24 mouse cellular contexts compared by ENCODE assay signal in the genomic region with DNA sequence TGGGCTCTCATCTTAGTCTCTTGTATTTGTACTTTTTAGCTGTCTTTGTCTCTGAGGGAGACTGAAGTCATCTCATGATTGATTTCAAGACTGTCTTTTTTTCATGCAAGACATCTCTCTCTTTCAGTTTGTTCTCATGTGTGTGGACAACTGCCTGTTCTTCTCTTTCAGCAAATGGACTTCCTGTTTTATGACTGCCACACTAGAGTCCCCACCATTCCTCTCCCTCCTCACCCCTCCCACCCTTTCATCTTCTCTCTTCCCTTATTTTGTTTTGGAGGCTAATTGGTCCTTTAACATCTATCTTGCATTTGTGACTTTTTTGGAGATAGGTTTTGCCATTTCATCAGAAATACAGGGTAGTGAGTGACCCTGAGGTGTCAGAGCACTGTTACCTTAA.
"Had no signal": no experiment of that assay in that cellular context is flagged by ENCODE, and none has a peak within 500 bp of the region (broad histone marks: within the 10 kb centered on the region; RNA-seq: fewer than 3 reads in every experiment).

No protein-coding gene starts in this region.

- H3K27ac ChIP-seq: gastrocnemius, adult 2 months; heart, adult 2 months; heart, embryonic 13.5 days; heart, embryonic 15.5 days; hindbrain, embryonic 13.5 days; intestine, embryonic 15.5 days; limb, embryonic 13.5 days; limb, embryonic 15.5 days; liver, embryonic 12.5 days had no signal

- H3K9ac ChIP-seq: heart, embryonic 13.5 days; heart, embryonic 15.5 days; hindbrain, embryonic 13.5 days; intestine, embryonic 15.5 days; limb, embryonic 13.5 days; limb, embryonic 15.5 days; liver, embryonic 12.5 days had no signal

- H3K36me3 ChIP-seq: heart, embryonic 13.5 days; heart, embryonic 15.5 days; hindbrain, embryonic 13.5 days; intestine, embryonic 15.5 days; limb, embryonic 13.5 days; limb, embryonic 15.5 days; liver, embryonic 12.5 days had no signal

- H3K9me3 ChIP-seq: heart, embryonic 13.5 days; heart, embryonic 15.5 days; hindbrain, embryonic 13.5 days; intestine, embryonic 15.5 days; limb, embryonic 13.5 days; limb, embryonic 15.5 days; liver, embryonic 12.5 days had no signal

- H3K4me2 ChIP-seq: heart, embryonic 11.5 days; heart, embryonic 13.5 days; heart, embryonic 15.5 days; hindbrain, embryonic 13.5 days; intestine, embryonic 15.5 days; limb, embryonic 13.5 days; limb, embryonic 15.5 days; liver, embryonic 12.5 days had no signal

- H3K27me3 ChIP-seq: heart, embryonic 15.5 days; hindbrain, embryonic 13.5 days; intestine, embryonic 15.5 days; limb, embryonic 13.5 days; limb, embryonic 15.5 days; liver, embryonic 12.5 days had no signal

- H3K4me3 ChIP-seq: gastrocnemius, adult 2 months; heart, adult 2 months; heart, embryonic 13.5 days; heart, embryonic 15.5 days; hindbrain, embryonic 13.5 days; intestine, embryonic 15.5 days; limb, embryonic 13.5 days; limb, embryonic 15.5 days; liver, embryonic 12.5 days had no signal

- ATAC-seq: hindbrain, embryonic 16.5 days; inflammation-experienced regulatory T-cells, adult 6 months; intestine, embryonic 15.5 days; intestine, postnatal 0 days; liver, embryonic 12.5 days had no signal

- H3K4me1 ChIP-seq: heart, embryonic 13.5 days; heart, embryonic 15.5 days; hindbrain, embryonic 13.5 days; intestine, embryonic 15.5 days; limb, embryonic 13.5 days; limb, embryonic 15.5 days; liver, embryonic 12.5 days had no signal

- DNase-seq: gastrocnemius, adult 2 months; gastrocnemius, postnatal 10 days; gastrocnemius, postnatal 25 days; heart, adult 2 months; heart, postnatal 14 days; heart, postnatal 36 days; kidney, adult 18-20 months; kidney, adult 8-10 months; kidney, postnatal 10 days; kidney, postnatal 36 days; layer of hippocampus, adult 9-11 months; layer of hippocampus, postnatal 36 days; left cerebral cortex, postnatal 4 days had no signal
